ENCODE assay signal across 10 mouse cellular contexts in genomic region chr7:119515492-119516271, GRCm38 (mm10). TPM values are rescaled to one million over a fixed set of nuclear protein-coding genes. Genes with fewer than 3 reads are reported as not detected.
DNase-seq lines count a peak whose midpoint lies in the region; ATAC-seq and TF ChIP-seq lines count a peak whose summit lies in the region.
"Had no signal": no experiment of that assay in that cellular context is flagged by ENCODE, and none has a peak within 500 bp of the region (broad histone marks: within the 10 kb centered on the region; RNA-seq: fewer than 3 reads in every experiment).

No protein-coding gene starts in this region.

- no peak for ATAC-seq in kidney, embryonic 16.5 days (ENCODE audit: low FRiP score, low TSS enrichment)
- ATAC-seq in hindbrain, embryonic 11.5 days (ENCODE audit: low FRiP score) = no peak
- no peak for ATAC-seq in erythroblast, adult 5-6 weeks (replicated peaks; ENCODE audit: low FRiP score, poor library complexity, severe bottlenecking)

- TF ChIP-seq CTCF in kidney, adult 2 months (conservative IDR thresholded peaks at IDR 0.05; ENCODE audit: insufficient read depth, insufficient read length, low read depth, low read length) = peak; percentile 43

- no peaks in the 10 kb centered on the region for H3K36me3 ChIP-seq in kidney, adult 2 months (ENCODE audit: control insufficient read depth, insufficient read depth, low read length)
- no peaks in the 10 kb centered on the region for H3K36me3 ChIP-seq in kidney, embryonic 16.5 days (ENCODE audit: insufficient read depth, low read length)
- no peaks in the 10 kb centered on the region for H3K36me3 ChIP-seq in hindbrain, embryonic 11.5 days (ENCODE audit: control insufficient read depth, insufficient read depth, low read length)

- no peaks in the 10 kb centered on the region for H3K27me3 ChIP-seq in kidney, adult 2 months (replicated peaks; ENCODE audit: control insufficient read depth, insufficient read depth, low read length)
- no peaks in the 10 kb centered on the region for H3K27me3 ChIP-seq in kidney, embryonic 16.5 days (ENCODE audit: insufficient read depth, low read length)
- no peaks in the 10 kb centered on the region for H3K27me3 ChIP-seq in hindbrain, embryonic 11.5 days (ENCODE audit: control insufficient read depth, insufficient read depth, low read length)

- intact Hi-C loops in left cerebral cortex, postnatal 14 days (cut with DNase I) = loop anchor here (10.0 kb wide), 2 partner anchors 71 to 501 kb away; no protein-coding TSS in a partner anchor

- H3K9me3 ChIP-seq in kidney, embryonic 16.5 days (ENCODE audit: low read length) = no peaks in the 10 kb centered on the region
- no peaks in the 10 kb centered on the region for H3K9me3 ChIP-seq in hindbrain, embryonic 11.5 days (ENCODE audit: control insufficient read depth, low read length)

- 52% methylated on average over 10 of the region's 10 CpGs for WGBS in kidney, adult 2 months
- WGBS in kidney, embryonic 16.5 days = 65% methylated on average over 10 of the region's 10 CpGs
- 70% methylated on average over 10 of the region's 10 CpGs for WGBS in hindbrain, embryonic 11.5 days

- peaks cover 11% of the 10 kb centered on the region; the same call in 1 of the 2 replicates for H3K4me1 ChIP-seq in kidney, adult 2 months (ENCODE audit: control insufficient read depth, insufficient read depth, low read length)
- no peaks in the 10 kb centered on the region for H3K4me1 ChIP-seq in kidney, embryonic 16.5 days (ENCODE audit: insufficient read depth, low read length)
- H3K4me1 ChIP-seq in hindbrain, embryonic 11.5 days (replicated peaks; ENCODE audit: control insufficient read depth, insufficient read depth, low read length) = no peaks in the 10 kb centered on the region

- TF ChIP-seq POLR2A in kidney, adult 2 months (IDR thresholded peaks at IDR 0.05; ENCODE audit: low read depth, low read length) = no peak

- H3K27ac ChIP-seq in kidney, adult 2 months (ENCODE audit: insufficient read depth, low read depth, low read length) = no peak overlapping the region
- H3K27ac ChIP-seq in kidney, embryonic 16.5 days (ENCODE audit: low read length) = no peak overlapping the region
- no peak overlapping the region for H3K27ac ChIP-seq in hindbrain, embryonic 11.5 days (ENCODE audit: low read depth, low read length)

- no peak overlapping the region for H3K4me2 ChIP-seq in kidney, embryonic 16.5 days (replicated peaks; ENCODE audit: low read depth, low read length)
- H3K4me2 ChIP-seq in hindbrain, embryonic 11.5 days (replicated peaks; ENCODE audit: low read depth, low read length) = no peak overlapping the region

- no peak overlapping the region for H3K4me3 ChIP-seq in kidney, adult 2 months (ENCODE audit: insufficient read depth, low read depth, low read length)
- no peak overlapping the region for H3K4me3 ChIP-seq in kidney, embryonic 16.5 days (ENCODE audit: low read length)
- no peak overlapping the region for H3K4me3 ChIP-seq in hindbrain, embryonic 11.5 days (ENCODE audit: low read depth, low read length)
- H3K4me3 ChIP-seq: erythroblast, embryonic 14.5 days had no signal

- DNase-seq in kidney, adult 2 months = peak; percentile 63
- peak; percentile 42 for DNase-seq in MN1 (ENCODE audit: low spot score)
- peak; percentile 71 to 84 for DNase-seq in cerebellum, postnatal 10 days
- peak; percentile 73 for DNase-seq in hindbrain, embryonic 11.5 days (ENCODE audit: low spot score)
- peak; percentile 37 to 78 for DNase-seq in left cerebral cortex, postnatal 14 days (ENCODE audit: low spot score in 2 of 2)
- peak; percentile 61 for DNase-seq in retina, postnatal 1 day

- H3K9ac ChIP-seq in kidney, embryonic 16.5 days (replicated peaks; ENCODE audit: low read length) = no peak overlapping the region
- no peak overlapping the region for H3K9ac ChIP-seq in hindbrain, embryonic 11.5 days (ENCODE audit: low read depth, low read length)

RNA-seq across cellular contexts. Expression of gene Acsm5, which starts 3.6 kb away (rescaled TPM):
- polyA plus RNA-seq in kidney, adult 2 months (2012; rRNA removed) = 78.2 and 91.7 TPM in 2 replicates
- 1.2 TPM in 2 replicates for polyA plus RNA-seq in kidney, embryonic 16.5 days (2015; fragmentation: Nextera tagmentation; extraction: Ambion mirVana)
- polyA plus RNA-seq in hindbrain, embryonic 11.5 days (2014; fragmentation: Nextera tagmentation; extraction: Ambion mirVana) = not detected in 2 replicates
- under 1 TPM; 0.42 to 0.72 TPM for total RNA-seq in left cerebral cortex, postnatal 14 days (2021)
- total RNA-seq in erythroblast, adult 5-6 weeks (2015; ENCODE audit: low replicate concordance) = not detected in 2 replicates
- total RNA-seq in erythroblast, adult 5-6 weeks (2017; ENCODE audit: low replicate concordance) = not detected in 2 replicates
- polyA plus RNA-seq: erythroblast, embryonic 14.5 days had no signal

RNA-seq across cellular contexts. Expression of gene Pdilt, which starts 7.6 kb away (rescaled TPM):
- polyA plus RNA-seq in kidney, adult 2 months (2012; rRNA removed) = 1.4 and 2.2 TPM in 2 replicates
- polyA plus RNA-seq in kidney, embryonic 16.5 days (2015; fragmentation: Nextera tagmentation; extraction: Ambion mirVana) = 0.10 and 0.21 TPM in 2 replicates
- polyA plus RNA-seq in hindbrain, embryonic 11.5 days (2014; fragmentation: Nextera tagmentation; extraction: Ambion mirVana) = 0.28 TPM in 1 of 2 replicates, not detected in the other
- total RNA-seq in left cerebral cortex, postnatal 14 days (2021) = not detected
- total RNA-seq in erythroblast, adult 5-6 weeks (2015; ENCODE audit: low replicate concordance) = not detected in 2 replicates
- total RNA-seq in erythroblast, adult 5-6 weeks (2017; ENCODE audit: low replicate concordance) = not detected in 2 replicates
- polyA plus RNA-seq: erythroblast, embryonic 14.5 days; liver, embryonic 16.5 days had no signal

RNA-seq across cellular contexts. Expression of gene Umod, which starts 36.6 kb away (rescaled TPM):
- polyA plus RNA-seq in kidney, adult 2 months (2012; rRNA removed) = 2,888 and 4,030 TPM in 2 replicates
- polyA plus RNA-seq in kidney, embryonic 16.5 days (2015; fragmentation: Nextera tagmentation; extraction: Ambion mirVana) = 8.3 and 10.0 TPM in 2 replicates
- not detected in 2 replicates for polyA plus RNA-seq in hindbrain, embryonic 11.5 days (2014; fragmentation: Nextera tagmentation; extraction: Ambion mirVana)
- not detected for total RNA-seq in left cerebral cortex, postnatal 14 days (2021)
- total RNA-seq in erythroblast, adult 5-6 weeks (2015; ENCODE audit: low replicate concordance) = not detected in 2 replicates
- total RNA-seq in erythroblast, adult 5-6 weeks (2017; ENCODE audit: low replicate concordance) = not detected in 2 replicates
- polyA plus RNA-seq: erythroblast, embryonic 14.5 days; liver, embryonic 16.5 days had no signal

RNA-seq across cellular contexts. Expression of gene Acsm2, which starts 38.5 kb away (rescaled TPM):
- 980 and 1,120 TPM in 2 replicates for polyA plus RNA-seq in kidney, adult 2 months (2012; rRNA removed)
- polyA plus RNA-seq in kidney, embryonic 16.5 days (2015; fragmentation: Nextera tagmentation; extraction: Ambion mirVana) = 54.0 and 59.8 TPM in 2 replicates
- not detected in 2 replicates for polyA plus RNA-seq in hindbrain, embryonic 11.5 days (2014; fragmentation: Nextera tagmentation; extraction: Ambion mirVana)
- total RNA-seq in left cerebral cortex, postnatal 14 days (2021) = not detected
- total RNA-seq in erythroblast, adult 5-6 weeks (2015; ENCODE audit: low replicate concordance) = not detected in 2 replicates
- total RNA-seq in erythroblast, adult 5-6 weeks (2017; ENCODE audit: low replicate concordance) = not detected in 2 replicates
- polyA plus RNA-seq: erythroblast, embryonic 14.5 days; liver, embryonic 16.5 days had no signal

RNA-seq across cellular contexts. Expression of gene Gp2, which starts 56.6 kb away (rescaled TPM):
- 2.6 and 3.5 TPM in 2 replicates for polyA plus RNA-seq in kidney, adult 2 months (2012; rRNA removed)
- polyA plus RNA-seq in kidney, embryonic 16.5 days (2015; fragmentation: Nextera tagmentation; extraction: Ambion mirVana) = 0.09 and 0.22 TPM in 2 replicates
- polyA plus RNA-seq in hindbrain, embryonic 11.5 days (2014; fragmentation: Nextera tagmentation; extraction: Ambion mirVana) = not detected in 2 replicates
- total RNA-seq in left cerebral cortex, postnatal 14 days (2021) = not detected
- not detected in 2 replicates for total RNA-seq in erythroblast, adult 5-6 weeks (2015; ENCODE audit: low replicate concordance)
- not detected in 2 replicates for total RNA-seq in erythroblast, adult 5-6 weeks (2017; ENCODE audit: low replicate concordance)
- polyA plus RNA-seq: erythroblast, embryonic 14.5 days; liver, embryonic 16.5 days had no signal

Comparison
In these comparisons a context has a peak if more than half of its experiments do, and no peak if none do; other contexts are left out.
1. RNA of gene Acsm5, which starts 3.6 kb away (polyA plus RNA-seq): 78.2 to 91.7 TPM in kidney, adult 2 months; 1.2 TPM in kidney, embryonic 16.5 days and not detected in hindbrain, embryonic 11.5 days; every median in the first group is over 10 times any median in the second.
2. RNA of gene Umod, which starts 36.6 kb away (polyA plus RNA-seq): 2,888 to 4,030 TPM in kidney, adult 2 months; 8.3 to 10.0 TPM in kidney, embryonic 16.5 days and not detected in hindbrain, embryonic 11.5 days; every median in the first group is over 100 times any median in the second.
3. Peak in every context shown above with its lines, with median percentiles within 50 percentile points of each other: DNase-seq.